Mouse (Mus musculus): ENCODE measurements around the gene Oxa1l.

Gene Oxa1l

DNA sequence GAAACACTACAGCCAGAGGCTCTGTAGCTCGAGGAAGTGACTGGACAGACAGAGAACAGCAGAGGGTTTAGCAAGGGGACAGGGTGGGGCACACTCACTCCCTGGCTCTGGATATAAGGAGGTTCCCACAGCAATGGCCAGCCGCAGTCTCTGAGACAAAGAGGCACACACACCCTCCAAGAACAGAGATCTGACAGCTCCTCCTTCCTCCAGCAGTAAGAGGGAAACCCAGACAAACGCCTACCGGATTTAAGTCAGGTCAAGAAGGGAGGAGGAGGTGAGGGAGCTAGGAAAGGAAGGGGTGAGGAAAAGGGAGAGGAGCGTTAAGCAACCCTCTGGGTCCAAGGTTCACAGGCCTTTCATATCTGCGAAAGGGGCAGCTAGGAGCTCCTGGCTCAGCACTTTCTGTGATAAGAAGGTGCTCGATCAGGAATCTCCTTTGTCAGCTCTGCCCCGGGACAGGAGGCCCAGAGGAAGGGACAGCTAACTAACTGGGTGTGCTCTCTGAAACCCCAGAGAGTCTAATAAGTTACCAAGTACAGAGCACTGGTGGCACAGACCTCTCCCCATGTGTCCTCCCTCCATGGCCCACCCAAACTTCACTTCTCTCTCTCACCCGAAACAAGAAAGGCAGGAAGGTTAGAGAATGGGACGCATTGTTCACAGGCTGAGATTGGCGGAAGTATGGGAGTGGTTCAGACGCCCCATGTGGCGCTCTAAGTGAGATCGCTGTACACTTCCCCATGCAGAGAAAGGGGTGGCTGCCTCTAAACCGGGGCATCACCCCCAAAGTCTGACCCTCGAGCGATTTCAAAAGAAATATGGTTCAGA lies 49.6 kb downstream of the Oxa1l start:
- DNase-seq (ENCODE audit: low spot score in 2 of 2), result no peak

DNA sequence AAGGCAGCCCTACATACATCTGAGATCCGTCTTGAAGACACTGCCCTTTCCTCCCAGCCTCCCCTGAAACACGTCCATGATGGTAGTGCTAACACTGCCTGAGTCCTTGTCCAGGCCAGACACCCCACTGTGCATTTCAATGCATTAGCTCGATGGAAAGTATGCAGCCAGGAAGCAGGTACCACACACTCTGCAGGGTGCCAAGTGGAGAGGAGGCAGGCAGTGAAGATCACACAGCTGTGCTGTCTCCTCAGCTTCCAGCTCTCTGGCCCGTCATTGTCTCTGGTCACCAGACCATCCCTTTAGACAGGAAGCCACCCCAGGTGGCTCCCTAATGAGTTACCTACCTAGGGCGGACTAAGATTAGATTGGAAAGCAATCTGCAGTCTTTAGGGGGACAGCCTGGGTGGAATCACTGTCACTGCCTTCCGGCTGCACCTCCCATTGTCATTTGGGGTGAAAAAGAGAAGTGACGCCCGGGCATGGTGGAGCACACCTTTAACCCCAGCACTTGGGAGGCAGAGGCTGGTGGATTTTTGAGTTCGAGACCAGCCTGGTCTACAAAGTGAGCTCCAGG lies 51.5 kb downstream of the Oxa1l start:
- no peak for DNase-seq (ENCODE audit: low spot score in 2 of 2)

DNA sequence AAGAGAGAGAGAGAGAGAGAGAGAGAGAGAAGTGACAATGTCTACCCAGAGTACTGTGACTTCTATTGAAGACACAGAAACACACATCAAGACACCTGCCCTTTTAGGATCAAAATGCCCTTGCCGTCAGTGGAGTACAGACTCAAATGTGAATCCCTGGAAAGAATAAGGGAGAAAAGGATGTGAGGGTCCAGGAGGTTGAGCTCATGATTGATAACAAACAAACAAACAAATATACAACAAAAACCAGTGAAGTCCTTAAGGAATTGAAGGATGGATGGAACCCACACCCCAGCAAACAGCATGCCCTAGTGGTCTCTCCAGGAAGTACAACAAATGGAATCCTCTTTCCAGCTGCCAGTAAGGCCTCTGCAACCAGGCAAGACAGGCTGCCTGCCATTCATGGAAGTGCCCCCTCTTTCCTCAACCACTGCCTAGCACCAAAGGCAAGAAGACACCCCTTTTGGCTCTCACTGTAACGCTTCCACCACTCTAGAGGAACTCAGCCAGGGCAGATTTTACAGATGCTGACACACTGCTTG lies 52.1 kb downstream of the Oxa1l start:
- DNase-seq (ENCODE audit: low spot score in 2 of 2), result peak; percentile 38 to 54

DNA sequence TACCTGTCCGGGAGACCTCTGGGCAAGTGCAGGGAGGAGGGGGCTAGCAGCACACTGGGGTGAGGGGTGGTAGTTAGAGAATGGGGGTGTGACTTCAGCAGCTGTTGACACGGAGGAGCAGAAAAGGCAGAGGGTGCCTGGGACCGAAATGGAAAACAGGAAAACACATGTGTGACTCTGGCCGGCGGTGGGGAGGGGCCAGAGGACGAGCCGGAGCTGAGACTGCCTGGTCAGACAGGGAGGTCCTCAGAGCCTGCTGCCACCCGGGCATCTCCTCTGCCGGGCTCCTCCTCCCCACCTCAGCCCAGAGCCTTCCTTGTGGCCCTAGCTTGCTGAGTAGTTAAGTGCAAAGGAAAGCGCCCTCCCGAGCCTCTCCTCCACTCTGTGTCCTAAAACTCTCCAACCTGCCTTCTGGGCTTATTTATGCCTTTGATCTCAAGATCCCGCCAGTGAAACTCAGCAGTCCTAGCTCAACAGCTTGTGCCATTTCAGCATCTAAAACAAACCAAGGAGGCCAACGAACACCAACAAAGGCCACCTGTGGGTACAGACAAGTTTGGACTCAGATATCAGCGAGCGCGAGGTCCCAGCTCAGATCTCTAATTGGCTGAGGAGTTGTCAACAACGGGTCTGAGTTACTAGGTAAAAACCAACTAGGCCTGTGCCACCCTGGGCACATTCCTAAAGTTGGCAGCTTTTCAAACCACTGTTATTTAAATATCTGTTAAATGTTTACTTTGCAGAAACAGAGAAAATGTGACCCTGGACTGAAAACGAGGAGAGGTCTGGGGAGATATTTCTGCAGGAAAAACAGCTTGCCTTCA lies 53.5 kb downstream of the Oxa1l start:
- no peak for DNase-seq (ENCODE audit: low spot score in 2 of 2)

DNA sequence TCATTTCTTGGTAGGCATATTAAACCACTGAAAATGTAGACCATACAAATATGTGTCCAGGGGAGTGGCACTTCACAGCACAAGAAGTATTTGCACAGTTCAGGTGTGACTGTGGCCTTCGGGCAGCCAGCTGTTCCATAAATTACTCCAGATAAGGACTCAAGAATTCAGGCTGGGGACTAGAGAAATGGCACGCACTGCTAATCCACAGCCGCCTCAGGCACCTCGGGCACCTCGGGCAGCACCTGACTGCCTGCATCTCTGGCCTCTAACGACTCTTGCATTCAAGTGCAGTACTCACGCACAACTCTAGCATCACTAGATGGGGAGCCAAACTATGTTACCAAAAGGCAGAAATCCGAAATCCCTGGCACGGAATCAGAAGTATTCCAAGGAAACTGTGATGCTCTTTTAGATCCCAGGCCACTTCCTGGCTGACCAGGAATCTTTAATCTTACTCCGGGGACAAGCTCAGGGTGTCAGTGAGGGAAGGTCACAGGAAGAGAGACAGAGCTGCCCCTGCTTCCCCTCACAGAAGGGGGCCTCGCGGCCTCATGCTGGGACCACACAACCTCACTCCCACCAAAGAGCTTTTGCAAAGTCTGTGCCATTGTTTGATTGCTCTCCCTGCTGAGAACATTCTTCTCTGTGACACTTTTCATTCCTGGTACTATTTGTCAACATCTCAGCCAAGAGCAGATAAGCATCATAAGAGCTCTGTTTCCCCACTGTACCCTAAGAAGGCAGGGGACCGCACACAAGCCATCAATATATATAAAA lies 54.8 kb downstream of the Oxa1l start:
- no peak for DNase-seq (ENCODE audit: low spot score in 2 of 2)

DNA sequence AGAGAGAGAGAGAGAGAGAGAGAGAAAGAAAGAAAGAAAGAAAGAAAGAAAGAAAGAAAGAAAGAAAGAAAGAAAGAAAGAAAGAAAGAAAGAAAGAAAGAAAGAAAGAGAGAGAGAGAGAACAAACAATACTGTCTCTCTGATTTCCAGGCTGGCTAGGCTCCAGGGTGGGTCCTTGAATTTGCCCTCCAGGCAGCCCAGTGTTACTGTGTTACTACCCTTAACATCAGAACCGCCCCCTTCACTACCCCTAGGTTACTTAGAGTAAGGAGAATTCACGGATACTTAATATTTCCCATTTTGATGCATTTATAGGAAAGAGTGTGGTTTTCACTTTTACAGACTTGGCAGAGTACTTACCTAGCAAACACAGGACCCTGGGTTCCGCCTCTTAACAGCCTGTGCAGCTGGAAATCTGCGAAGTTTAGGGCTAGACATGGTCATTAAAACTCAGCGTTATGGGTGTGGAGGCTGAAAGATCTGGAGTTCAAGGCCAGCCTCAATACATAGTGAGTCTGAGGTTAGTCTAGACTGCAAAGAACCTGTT lies 55.7 kb downstream of the Oxa1l start:
- no peak for DNase-seq (ENCODE audit: low spot score in 2 of 2)

DNA sequence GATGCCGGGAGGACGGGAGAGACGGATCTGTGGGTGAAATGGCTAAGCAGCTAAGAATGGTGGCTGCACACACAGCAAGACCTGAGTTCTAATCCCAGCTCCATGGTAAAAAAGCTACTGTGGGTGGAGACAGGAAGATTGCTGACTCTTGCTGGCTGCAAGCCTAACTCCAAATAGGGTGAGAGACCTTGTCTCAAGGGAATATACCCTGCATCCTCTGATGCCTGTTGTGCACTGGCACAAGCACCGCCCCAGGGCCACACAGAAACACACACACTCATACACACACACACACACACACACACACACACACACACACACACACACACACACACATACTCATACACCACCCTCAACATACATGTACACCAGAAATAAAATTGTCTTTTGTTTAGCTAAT lies 56.2 kb downstream of the Oxa1l start:
- DNase-seq (ENCODE audit: low spot score in 2 of 2), result no peak

DNA sequence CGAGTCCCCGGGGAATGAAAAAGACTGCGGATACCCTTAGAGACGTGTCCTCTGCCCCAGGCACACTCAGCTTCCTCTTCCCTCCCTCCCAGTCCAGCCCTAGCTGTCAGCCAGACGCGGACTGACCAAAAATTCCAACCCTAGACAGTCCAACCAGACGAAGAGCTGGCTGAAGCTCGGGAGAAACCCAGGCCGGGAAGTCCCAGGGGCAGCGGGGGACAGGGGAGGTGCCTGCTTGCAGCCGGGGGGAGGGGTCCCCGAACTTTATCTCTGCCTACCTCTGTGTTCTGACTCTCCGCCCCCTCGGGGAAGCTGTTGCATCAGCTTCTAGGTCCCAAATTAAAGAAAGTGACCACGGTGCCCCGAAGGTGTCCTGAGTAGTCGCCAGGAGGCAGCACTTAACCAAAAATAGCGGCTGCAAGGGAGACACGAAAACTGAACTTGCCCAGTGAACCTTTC lies 57.0 kb downstream of the Oxa1l start, which contains the start of gene Slc7a7:
Gene Slc7a7, minus strand, starts transcription at position 158 of the 459 bp plus-strand sequence.
- DNase-seq (ENCODE audit: low spot score in 2 of 2), result no peak
